Mouse (Mus musculus): Measurements from ENCODE around the gene Zxdc. TPM values are rescaled to one million over a fixed set of nuclear protein-coding genes. Genes with fewer than 3 reads are reported as not detected.

Zxdc gene
- total RNA-seq (2014; rRNA removed) (38.7 and 46.3 TPM in 2 replicates), polyA plus RNA-seq (2015; fragmentation: Nextera tagmentation; extraction: Ambion mirVana) (6.5 and 6.9 TPM in 2 replicates)

DNA sequence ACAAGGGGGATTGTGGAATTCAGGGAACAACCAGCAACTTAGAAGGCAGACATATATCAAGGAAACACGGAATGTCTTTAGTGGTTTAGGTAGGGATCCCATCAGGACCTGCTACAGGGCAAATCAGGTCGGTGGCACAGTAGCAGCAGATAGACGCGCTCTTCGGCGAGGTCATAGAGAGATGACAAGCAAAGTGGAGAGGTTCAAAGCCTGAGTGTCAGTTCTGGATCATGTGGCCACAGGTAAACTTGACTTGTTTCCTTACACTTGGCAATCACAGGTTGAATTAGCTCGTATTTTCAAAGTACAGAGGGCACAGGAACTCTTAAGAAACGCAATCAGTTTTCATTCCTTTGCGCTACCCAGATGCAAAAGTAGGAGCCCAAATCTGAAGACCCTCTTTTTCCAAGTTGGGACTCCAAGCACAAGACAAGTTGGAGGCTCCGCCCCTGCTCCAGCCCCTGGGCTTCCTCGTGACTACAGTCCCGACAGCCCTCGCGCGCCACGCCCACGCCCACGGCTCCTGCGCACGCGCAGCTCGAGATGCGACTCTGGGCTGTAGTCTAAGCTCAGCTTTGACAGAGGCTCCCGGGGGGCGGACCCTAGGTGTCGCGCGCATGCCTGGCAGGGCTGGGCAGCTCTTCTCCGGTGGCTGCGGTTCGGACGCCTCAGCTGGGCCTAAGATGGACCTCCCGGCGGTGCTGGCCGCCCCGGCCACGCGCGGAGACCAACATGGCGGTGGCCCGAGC lies at the start of gene Zxdc:
Gene Zxdc, plus strand, starts transcription at position 517 of the 749 bp plus-strand sequence.
- peak within 1 kb of the TSS; percentile 77 for H3K4me2 ChIP-seq (ENCODE audit: low read depth, low read length, poor library complexity, severe bottlenecking)

DNA sequence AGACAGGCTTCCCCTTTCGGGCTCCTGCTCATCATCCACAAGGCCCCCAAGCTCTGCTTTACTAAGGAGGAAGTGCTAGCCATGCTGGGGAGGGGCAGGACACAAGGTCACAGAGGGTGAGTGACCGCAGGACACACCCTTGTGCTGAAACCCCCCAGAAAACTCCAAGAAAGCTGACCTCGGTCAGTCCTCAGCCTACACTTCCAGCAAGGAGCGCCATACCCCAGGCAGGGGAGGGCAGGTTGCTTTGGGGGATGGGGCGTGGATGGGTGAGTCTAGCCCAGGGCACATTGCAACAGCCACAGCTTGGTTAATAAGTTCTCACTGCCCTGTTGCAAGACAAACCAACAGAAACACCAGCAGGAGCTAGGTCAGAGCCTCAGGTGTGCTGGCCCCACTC lies 48.9 kb upstream of the Zxdc start:
- Histone ChIP-seq H3K27me3 (ENCODE audit: insufficient read depth, low read length) (peaks cover under 1% of the 10 kb centered on the region; the same call in 1 of the 2 replicates), H3K9me3 (ENCODE audit: low read length) (no peaks in the 10 kb centered on the region), H3K4me1 (ENCODE audit: insufficient read depth, low read length) (peaks cover 2% of the 10 kb centered on the region; the same call in 1 of the 2 replicates), H3K9ac (replicated peaks; ENCODE audit: low read length, poor library complexity, severe bottlenecking) (no peak overlapping the region), H3K27ac (ENCODE audit: low read depth, low read length) (no peak overlapping the region), H3K4me3 (ENCODE audit: low read depth, low read length) (no peak overlapping the region), H3K4me2 (ENCODE audit: low read depth, low read length, poor library complexity, severe bottlenecking) (no peak overlapping the region), H3K36me3 (ENCODE audit: insufficient read depth, low read length) (no peaks in the 10 kb centered on the region)
- DNase-seq (ENCODE audit: low spot score) (no peak), ATAC-seq (ENCODE audit: low FRiP score) (no peak)
- TF ChIP-seq CTCF (IDR thresholded peaks at IDR 0.05), result no peak
- 82% methylated on average over 5 of the region's 5 CpGs for WGBS

More for the DNA sequence above, at the start of gene Zxdc:
- H3K4me3 ChIP-seq (ENCODE audit: low read depth, low read length), result peak within 1 kb of the TSS; percentile 91
- 6% methylated on average over 41 of the region's 41 CpGs for WGBS
- peak; percentile 99 for DNase-seq (ENCODE audit: low spot score)
- no peaks in the 10 kb centered on the region for H3K9me3 ChIP-seq (ENCODE audit: low read length)
- ATAC-seq (ENCODE audit: low FRiP score), result peak; percentile 97
- no peaks in the 10 kb centered on the region for H3K27me3 ChIP-seq (ENCODE audit: insufficient read depth, low read length)
- peaks cover 5% of the 10 kb centered on the region for H3K4me1 ChIP-seq (ENCODE audit: insufficient read depth, low read length)
- peak within 1 kb of the TSS; percentile 89 for H3K27ac ChIP-seq (ENCODE audit: low read depth, low read length)
- H3K9ac ChIP-seq (replicated peaks; ENCODE audit: low read length, poor library complexity, severe bottlenecking), result peak within 1 kb of the TSS; percentile 88
- peaks cover 10% of the 10 kb centered on the region for H3K36me3 ChIP-seq (ENCODE audit: insufficient read depth, low read length)
- TF ChIP-seq CTCF (IDR thresholded peaks at IDR 0.05), result peak; percentile 15; the same call in 1 of the 2 replicates

DNA sequence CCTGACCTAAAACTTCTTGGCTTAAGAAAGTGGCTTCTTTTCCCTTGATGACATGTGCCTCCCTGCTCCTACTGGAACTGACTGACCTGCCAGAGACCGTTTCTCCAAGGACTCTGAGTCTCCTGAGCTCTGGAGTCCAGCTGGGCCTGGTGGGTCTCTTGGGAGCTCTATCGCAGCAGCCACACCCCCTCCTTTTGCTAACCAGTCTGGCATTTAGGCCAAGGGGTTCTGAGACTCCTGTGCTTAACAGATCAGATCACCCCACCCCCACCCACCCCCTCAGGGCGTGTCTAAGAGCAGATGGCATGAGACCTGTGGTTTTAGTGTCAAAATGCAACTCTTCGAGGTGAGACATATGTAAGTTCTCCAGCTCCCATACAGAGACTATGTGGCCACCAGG lies 47.5 kb upstream of the Zxdc start:
- Histone ChIP-seq H3K9ac (replicated peaks; ENCODE audit: low read length, poor library complexity, severe bottlenecking) (no peak overlapping the region), H3K4me3 (ENCODE audit: low read depth, low read length) (no peak overlapping the region), H3K4me2 (ENCODE audit: low read depth, low read length, poor library complexity, severe bottlenecking) (no peak overlapping the region), H3K4me1 (ENCODE audit: insufficient read depth, low read length) (peaks cover 2% of the 10 kb centered on the region; the same call in 1 of the 2 replicates), H3K27ac (ENCODE audit: low read depth, low read length) (no peak overlapping the region), H3K36me3 (ENCODE audit: insufficient read depth, low read length) (no peaks in the 10 kb centered on the region), H3K9me3 (ENCODE audit: low read length) (no peaks in the 10 kb centered on the region), H3K27me3 (ENCODE audit: insufficient read depth, low read length) (peaks cover 4% of the 10 kb centered on the region; the same call in 1 of the 2 replicates)
- no peak for ATAC-seq (ENCODE audit: low FRiP score)
- 50% methylated on average over 4 of the region's 4 CpGs for WGBS
- DNase-seq (ENCODE audit: low spot score), result no peak
- TF ChIP-seq CTCF (IDR thresholded peaks at IDR 0.05), result no peak

DNA sequence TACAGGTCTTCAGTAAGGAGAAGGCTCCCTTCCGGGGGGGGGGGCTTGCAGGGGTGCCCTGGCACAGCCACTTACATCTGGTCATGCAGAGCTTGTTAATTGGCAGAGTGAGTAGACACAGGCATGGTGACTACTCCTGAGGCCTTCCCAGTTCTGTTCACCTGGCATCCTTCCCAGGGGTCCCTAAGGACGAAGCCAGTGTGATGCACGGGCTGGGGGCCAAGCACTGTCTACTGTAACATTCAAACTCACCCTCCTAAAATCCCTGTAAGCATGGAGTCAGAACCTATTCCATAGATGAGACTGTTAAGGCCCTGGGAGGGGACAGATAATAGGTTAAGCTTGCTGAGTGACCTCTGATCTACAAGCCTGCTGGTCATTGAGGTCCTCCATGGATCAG lies 45.3 kb upstream of the Zxdc start:
- H3K27ac ChIP-seq (ENCODE audit: low read depth, low read length), result no peak overlapping the region
- H3K4me1 ChIP-seq (ENCODE audit: insufficient read depth, low read length), result peaks cover 2% of the 10 kb centered on the region; the same call in 1 of the 2 replicates
- peaks cover 4% of the 10 kb centered on the region; the same call in 1 of the 2 replicates for H3K27me3 ChIP-seq (ENCODE audit: insufficient read depth, low read length)
- no peak for TF ChIP-seq CTCF (IDR thresholded peaks at IDR 0.05)
- DNase-seq (ENCODE audit: low spot score) (peak; percentile 14), ATAC-seq (ENCODE audit: low FRiP score) (no peak)
- H3K9ac ChIP-seq (replicated peaks; ENCODE audit: low read length, poor library complexity, severe bottlenecking), result no peak overlapping the region
- no peaks in the 10 kb centered on the region for H3K9me3 ChIP-seq (ENCODE audit: low read length)
- no peaks in the 10 kb centered on the region for H3K36me3 ChIP-seq (ENCODE audit: insufficient read depth, low read length)
- no peak overlapping the region for H3K4me3 ChIP-seq (ENCODE audit: low read depth, low read length)
- no peak overlapping the region for H3K4me2 ChIP-seq (ENCODE audit: low read depth, low read length, poor library complexity, severe bottlenecking)
- WGBS, result 71% methylated on average over 3 of the region's 3 CpGs

DNA sequence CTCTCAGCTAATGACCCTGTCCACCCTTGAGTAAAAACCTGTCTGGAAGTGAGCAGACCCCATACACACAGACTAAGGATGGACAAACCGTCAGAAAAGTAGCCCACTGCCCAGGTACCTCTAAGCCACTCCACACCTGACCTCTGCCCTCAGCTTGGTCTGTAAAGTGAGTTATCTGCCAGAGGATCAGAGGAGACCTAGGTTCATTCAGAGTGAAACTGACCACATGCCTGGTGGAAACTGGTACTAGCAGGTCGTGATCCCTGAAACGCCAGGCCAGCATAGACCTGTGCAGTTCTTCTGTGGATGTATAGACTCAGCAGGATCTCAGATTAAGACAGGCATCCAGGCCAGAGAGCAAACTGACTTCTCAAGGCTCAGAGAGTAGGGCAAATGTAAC lies 44.8 kb upstream of the Zxdc start:
- no peak for TF ChIP-seq CTCF (IDR thresholded peaks at IDR 0.05)
- H3K27ac ChIP-seq (ENCODE audit: low read depth, low read length), result no peak overlapping the region
- H3K4me1 ChIP-seq (ENCODE audit: insufficient read depth, low read length), result peaks cover 2% of the 10 kb centered on the region; the same call in 1 of the 2 replicates
- DNase-seq (ENCODE audit: low spot score) (no peak), ATAC-seq (ENCODE audit: low FRiP score) (no peak)
- peaks cover 4% of the 10 kb centered on the region; the same call in 1 of the 2 replicates for H3K27me3 ChIP-seq (ENCODE audit: insufficient read depth, low read length)
- no peak overlapping the region for H3K4me3 ChIP-seq (ENCODE audit: low read depth, low read length)
- WGBS, result 65% methylated on average over 3 of the region's 3 CpGs
- H3K36me3 ChIP-seq (ENCODE audit: insufficient read depth, low read length), result no peaks in the 10 kb centered on the region
- no peak overlapping the region for H3K9ac ChIP-seq (replicated peaks; ENCODE audit: low read length, poor library complexity, severe bottlenecking)
- no peaks in the 10 kb centered on the region for H3K9me3 ChIP-seq (ENCODE audit: low read length)
- H3K4me2 ChIP-seq (ENCODE audit: low read depth, low read length, poor library complexity, severe bottlenecking), result no peak overlapping the region

DNA sequence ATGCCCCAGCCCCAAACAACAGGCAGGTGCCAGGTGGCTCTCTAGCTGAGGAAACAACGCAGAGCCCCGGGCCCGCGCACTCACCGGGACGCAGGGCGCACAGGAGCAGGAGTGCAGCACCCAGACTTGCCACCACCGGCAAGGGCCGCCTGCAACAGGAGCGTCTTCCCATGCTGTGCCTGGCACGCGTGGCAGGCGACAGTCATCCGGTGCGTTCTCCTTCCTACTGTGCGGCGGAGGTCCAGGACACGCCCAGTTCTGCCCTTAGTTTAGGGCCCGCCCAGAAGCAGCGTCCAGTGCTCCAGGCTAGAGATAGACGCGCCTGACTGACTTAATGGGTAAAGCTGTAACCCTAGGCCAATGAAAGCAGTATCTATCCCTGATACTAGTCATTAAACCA lies 44.3 kb upstream of the Zxdc start, which contains the start of gene Chst13:
Gene Chst13, minus strand, starts transcription at position 195 of the 400 bp plus-strand sequence.
- Histone ChIP-seq H3K4me3 (ENCODE audit: low read depth, low read length) (0 out of 2 replicates have a peak within 1 kb of the TSS, but pooled peaks have one; percentile 17), H3K27me3 (ENCODE audit: insufficient read depth, low read length) (peaks cover 4% of the 10 kb centered on the region; the same call in 1 of the 2 replicates), H3K9ac (replicated peaks; ENCODE audit: low read length, poor library complexity, severe bottlenecking) (no peak within 1 kb of the TSS), H3K9me3 (ENCODE audit: low read length) (no peaks in the 10 kb centered on the region), H3K36me3 (ENCODE audit: insufficient read depth, low read length) (no peaks in the 10 kb centered on the region), H3K27ac (ENCODE audit: low read depth, low read length) (no peak within 1 kb of the TSS), H3K4me1 (ENCODE audit: insufficient read depth, low read length) (peaks cover 2% of the 10 kb centered on the region; the same call in 1 of the 2 replicates), H3K4me2 (ENCODE audit: low read depth, low read length, poor library complexity, severe bottlenecking) (peak within 1 kb of the TSS; percentile 40)
- DNase-seq (ENCODE audit: low spot score) (peak; percentile 2), ATAC-seq (ENCODE audit: low FRiP score) (no peak)
- no peak for TF ChIP-seq CTCF (IDR thresholded peaks at IDR 0.05)
- 11% methylated on average over 22 of the region's 22 CpGs for WGBS
